In the genomic region with DNA sequence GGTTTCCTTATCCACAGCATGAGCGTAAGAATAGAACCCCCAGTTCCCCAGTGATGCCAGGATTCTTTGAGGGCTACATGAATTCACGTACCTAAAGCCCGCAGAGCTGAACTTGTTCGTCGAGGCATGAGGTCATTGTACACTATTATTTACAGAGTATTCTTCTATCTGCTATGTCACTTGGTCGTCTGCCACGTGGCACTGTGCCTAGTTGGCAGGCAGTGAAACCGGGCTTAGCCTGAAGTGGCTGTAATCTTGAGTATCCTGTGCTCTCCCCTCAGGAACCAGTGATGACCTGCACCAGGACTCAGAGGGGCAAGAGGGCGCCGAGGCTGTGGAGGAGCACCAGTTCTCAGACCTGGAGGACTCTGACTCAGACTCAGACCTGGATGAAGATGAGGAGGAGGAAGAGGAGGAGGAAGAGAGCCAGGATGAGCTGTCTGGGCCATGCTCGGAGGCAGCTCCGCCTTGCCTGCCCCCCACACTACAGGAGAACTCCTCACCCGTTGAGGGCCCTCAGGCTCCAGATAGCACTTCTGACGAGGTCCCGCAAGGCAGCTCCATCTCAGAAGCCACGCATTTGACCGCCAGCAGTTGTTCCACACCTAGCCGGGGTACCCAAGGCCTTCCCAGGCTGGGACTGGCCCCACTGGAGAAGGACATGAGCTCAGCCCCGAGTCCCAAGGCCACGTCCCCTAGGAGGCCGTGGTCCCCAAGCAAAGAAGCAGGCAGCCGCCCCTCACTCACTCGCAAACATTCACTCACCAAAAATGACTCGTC, we compare ENCODE assay signal across 10 mouse cellular contexts. TPM values are rescaled to one million over a fixed set of nuclear protein-coding genes. Genes with fewer than 3 reads are reported as not detected.
DNase-seq lines count a peak whose midpoint lies in the region; ATAC-seq and TF ChIP-seq lines count a peak whose summit lies in the region.
"Had no signal": no experiment of that assay in that cellular context is flagged by ENCODE, and none has a peak within 500 bp of the region (broad histone marks: within the 10 kb centered on the region; RNA-seq: fewer than 3 reads in every experiment).

No protein-coding gene starts in this region.

- H3K4me2 ChIP-seq in liver, embryonic 11.5 days = no peak overlapping the region
- H3K4me2 ChIP-seq in midbrain, embryonic 11.5 days = no peak overlapping the region

- no peak overlapping the region for H3K27ac ChIP-seq in liver, adult 2 months (replicated peaks; ENCODE audit: insufficient read depth, low read depth, low read length)
- no peak overlapping the region for H3K27ac ChIP-seq in liver, embryonic 11.5 days (ENCODE audit: low read depth, low read length)
- H3K27ac ChIP-seq in midbrain, embryonic 11.5 days (ENCODE audit: low read depth, low read length) = no peak overlapping the region

- H3K9me3 ChIP-seq in liver, embryonic 11.5 days (ENCODE audit: control insufficient read depth, low read length) = no peaks in the 10 kb centered on the region
- no peaks in the 10 kb centered on the region for H3K9me3 ChIP-seq in midbrain, embryonic 11.5 days (ENCODE audit: control insufficient read depth, low read length)

- no peak for TF ChIP-seq CTCF in liver, adult 2 months (IDR thresholded peaks at IDR 0.05; ENCODE audit: low read depth, low read length)
- TF ChIP-seq CTCF in brain, embryonic 14.5 days (IDR thresholded peaks at IDR 0.05; ENCODE audit: borderline replicate concordance, extremely low read depth, insufficient read depth, insufficient read length) = no peak

- 0 out of 2 replicates have a peak, but pooled peaks cover 4% of the 10 kb centered on the region for H3K4me1 ChIP-seq in liver, adult 2 months (ENCODE audit: control insufficient read depth, insufficient read depth, low read length)
- no peaks in the 10 kb centered on the region for H3K4me1 ChIP-seq in liver, embryonic 11.5 days (replicated peaks; ENCODE audit: control insufficient read depth, insufficient read depth, low read length)
- no peaks in the 10 kb centered on the region for H3K4me1 ChIP-seq in midbrain, embryonic 11.5 days (ENCODE audit: control insufficient read depth, insufficient read depth, low read length)

- no peak for TF ChIP-seq POLR2A in liver, adult 2 months (IDR thresholded peaks at IDR 0.05; ENCODE audit: extremely low read depth, insufficient read depth, low read length)
- TF ChIP-seq POLR2A in brain, embryonic 14.5 days (IDR thresholded peaks at IDR 0.05; ENCODE audit: borderline replicate concordance, extremely low read depth, insufficient read depth, insufficient read length, poor library complexity, severe bottlenecking) = no peak

- WGBS in liver, adult 2 months = 59% methylated on average over 24 of the region's 24 CpGs
- WGBS in liver, embryonic 11.5 days = 77% methylated on average over 24 of the region's 24 CpGs
- 84% methylated on average over 24 of the region's 24 CpGs for WGBS in midbrain, embryonic 11.5 days

- peak; percentile 79 for DNase-seq in liver, adult 2 months (ENCODE audit: extremely low read depth, low read depth, low spot score)
- no peak for DNase-seq in liver, embryonic 11.5 days (ENCODE audit: low spot score)
- peak; percentile 81 for DNase-seq in brain, embryonic 14.5 days (ENCODE audit: low read depth)
- peak; percentile 97 for DNase-seq in heart, postnatal 4 days
- peak; percentile 82 for DNase-seq in ovary, postnatal 36 days (ENCODE audit: low spot score)
- no peak for DNase-seq in midbrain, embryonic 11.5 days (ENCODE audit: low spot score, missing footprints)
- no peak for DNase-seq in left cerebral cortex, adult 9 months (ENCODE audit: low spot score in 2 of 2)

- no peaks in the 10 kb centered on the region for H3K36me3 ChIP-seq in liver, adult 2 months (ENCODE audit: control insufficient read depth, insufficient read depth, low read length)
- no peaks in the 10 kb centered on the region for H3K36me3 ChIP-seq in liver, embryonic 11.5 days (ENCODE audit: control insufficient read depth, insufficient read depth, low read length)
- H3K36me3 ChIP-seq in midbrain, embryonic 11.5 days (ENCODE audit: control insufficient read depth, insufficient read depth, low read length) = no peaks in the 10 kb centered on the region

- H3K27me3 ChIP-seq in liver, adult 2 months (ENCODE audit: control insufficient read depth, insufficient read depth, low read length) = no peaks in the 10 kb centered on the region
- H3K27me3 ChIP-seq in liver, embryonic 11.5 days (replicated peaks; ENCODE audit: control insufficient read depth, insufficient read depth, low read length) = no peaks in the 10 kb centered on the region
- no peaks in the 10 kb centered on the region; the same call in 1 of the 2 replicates for H3K27me3 ChIP-seq in midbrain, embryonic 11.5 days (ENCODE audit: control insufficient read depth, insufficient read depth, low read length)

- ATAC-seq in liver, embryonic 11.5 days (replicated peaks; ENCODE audit: low FRiP score) = no peak
- no peak for ATAC-seq in frontal cortex, adult (ENCODE audit: low TSS enrichment)
- no peak for ATAC-seq in midbrain, embryonic 11.5 days (ENCODE audit: low FRiP score)

- no peaks in the 10 kb centered on the region for H3K79me2 ChIP-seq in liver, adult 2 months (ENCODE audit: control insufficient read depth, insufficient read depth, low read length)

- H3K4me3 ChIP-seq in liver, adult 2 months (ENCODE audit: insufficient read depth, low read depth, low read length) = no peak overlapping the region
- H3K4me3 ChIP-seq in liver, embryonic 11.5 days (ENCODE audit: low read depth, low read length) = no peak overlapping the region
- H3K4me3 ChIP-seq in midbrain, embryonic 11.5 days (ENCODE audit: low read depth, low read length) = no peak overlapping the region

- no peak overlapping the region for H3K9ac ChIP-seq in liver, adult 2 months (ENCODE audit: low read depth, low read length)
- no peak overlapping the region for H3K9ac ChIP-seq in liver, embryonic 11.5 days (ENCODE audit: low read depth, low read length)
- H3K9ac ChIP-seq in midbrain, embryonic 11.5 days (ENCODE audit: low read length) = no peak overlapping the region

RNA-seq across cellular contexts. Expression of a gene that starts 29.4 kb away (rescaled TPM):
- not detected in 2 replicates for total RNA-seq in liver, adult 2 months (2014; rRNA removed)
- not detected in 2 replicates for polyA plus RNA-seq in liver, adult 2 months (2012; rRNA removed)
- 0.25 and 0.59 TPM in 2 replicates for polyA plus RNA-seq in liver, embryonic 11.5 days (2014; fragmentation: Nextera tagmentation; extraction: Ambion mirVana)
- polyA plus RNA-seq in brain, embryonic 14.5 days (2012; rRNA removed) = 0.30 TPM in 1 of 2 replicates, not detected in the other
- not detected for total RNA-seq in heart, postnatal 4 days (2021)
- not detected in 2 replicates for polyA plus RNA-seq in midbrain, embryonic 11.5 days (2014; fragmentation: Nextera tagmentation; extraction: Ambion mirVana)
- total RNA-seq: hematopoietic stem cell, adult 5-6 weeks had no signal
- polyA plus RNA-seq: neural tube, embryonic 11.5 days had no signal

Comparison
In these comparisons a context has a peak if more than half of its experiments do, and no peak if none do; other contexts are left out.
1. DNase-seq: peak in liver, adult 2 months (single experiment), brain, embryonic 14.5 days (single experiment), heart, postnatal 4 days (single experiment) and ovary, postnatal 36 days (single experiment); none in liver, embryonic 11.5 days (single experiment), midbrain, embryonic 11.5 days (single experiment) and left cerebral cortex, adult 9 months (0 of 2).